Mouse (Mus musculus): ENCODE data around the gene Slc9a3r1.

- TF ChIP-seq ZC3H11A (IDR thresholded peaks at IDR 0.05; ENCODE audit: borderline replicate concordance, low read depth, low read length) (no peak), ZNF384 (IDR thresholded peaks at IDR 0.05; ENCODE audit: low read depth, low read length) (no peak), HCFC1 (IDR thresholded peaks at IDR 0.05; ENCODE audit: borderline replicate concordance, insufficient read depth, low read length) (no peak), CHD2 (IDR thresholded peaks at IDR 0.05; ENCODE audit: low read depth, low read length) (no peak), MAFK (IDR thresholded peaks at IDR 0.05; ENCODE audit: insufficient read depth, low read depth, low read length) (no peak)
Observed at GRCm38 (mm10) chr11:115188539-115189231, 25.5 kb downstream of the Slc9a3r1 start.
